Mouse (Mus musculus) olfactory bulb, adult 2 months (tissue): ENCODE data around the gene Ces1a.

Experiments used
- CTCF ChIP-seq: fragments of 200-500 bp; IDR thresholded peaks from 2 replicates; pipeline ENCODE4 v1.5.1; 2012; ENCODE audit warnings: low read depth, mild to moderate bottlenecking, low read length, moderate library complexity; ENCODE audit not compliant: insufficient read depth
- POLR2A ChIP-seq: fragments of 200-500 bp; IDR thresholded peaks from 2 replicates; pipeline ENCODE4 v1.6.1; 2012; ENCODE audit warnings: mild to moderate bottlenecking, low read depth, low read length, moderate library complexity; ENCODE audit not compliant: insufficient read depth

GRCm38 (mm10) chr8:93088193-93088592 lies 40.2 kb upstream of the Ces1a start:
- TF ChIP-seq CTCF: no peak
- TF ChIP-seq POLR2A: no peak
